Mouse (Mus musculus): ENCODE data around the gene Ankrd39.

DNA sequence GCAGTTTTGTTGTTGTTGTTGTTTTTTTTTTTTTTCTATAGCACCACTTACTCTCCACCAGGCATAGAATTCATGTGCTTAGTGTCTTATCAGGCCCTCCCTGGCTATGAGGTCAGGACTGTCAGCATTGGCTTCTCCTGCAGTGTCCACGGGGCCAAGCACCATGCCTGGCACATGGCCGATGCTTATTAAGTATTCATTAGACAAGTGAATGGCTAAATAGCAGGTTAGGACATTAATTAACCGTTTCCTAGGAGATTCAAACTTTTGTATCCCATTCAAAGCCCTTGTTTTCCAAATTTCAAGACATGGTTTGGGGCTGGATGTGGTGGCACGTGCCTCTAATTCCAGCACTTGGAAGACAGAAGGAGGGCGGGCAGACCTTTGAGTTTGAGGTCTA, 34.0 kb upstream of the Ankrd39 start:
- TF ChIP-seq POLR2A (IDR thresholded peaks at IDR 0.05; ENCODE audit: insufficient read depth, low read length) (no peak), CTCF (IDR thresholded peaks at IDR 0.05; ENCODE audit: low read depth, low read length) (no peak)

All from ES-Bruce4 (cell line).